Mouse (Mus musculus): Measurements from ENCODE around the gene Mrrf. TPM values are rescaled to one million over a fixed set of nuclear protein-coding genes. Genes with fewer than 3 reads are reported as not detected.
A peak's percentile ranks its signal among the peaks of the same experiment; 100 is the strongest.

Mrrf gene
- 38.6 and 41.7 TPM in 2 replicates for polyA plus RNA-seq (2015; fragmentation: Nextera tagmentation; extraction: Ambion mirVana)

- peak within 1 kb of the TSS; percentile 97 for H3K27ac ChIP-seq (ENCODE audit: low read length)
- peak within 1 kb of the TSS; percentile 81 for H3K4me2 ChIP-seq (ENCODE audit: low read depth, low read length)
- WGBS: under 1% methylated on average over 50 of the region's 50 CpGs
- peak within 1 kb of the TSS; percentile 65 for H3K4me3 ChIP-seq (ENCODE audit: low read length)
- no peaks in the 10 kb centered on the region for H3K9me3 ChIP-seq (replicated peaks; ENCODE audit: control insufficient read depth, low read length)
- no peaks in the 10 kb centered on the region for H3K27me3 ChIP-seq (ENCODE audit: control insufficient read depth, insufficient read depth, low read length)
- peaks cover 31% of the 10 kb centered on the region for H3K4me1 ChIP-seq (ENCODE audit: control insufficient read depth, insufficient read depth, low read length)
- peak; percentile 94 for ATAC-seq (replicated peaks; ENCODE audit: extremely low read depth, insufficient read depth, low FRiP score)
- H3K9ac ChIP-seq (ENCODE audit: low read length): peak within 1 kb of the TSS; percentile 87
- peaks cover 20% of the 10 kb centered on the region for H3K36me3 ChIP-seq (ENCODE audit: control insufficient read depth, insufficient read depth)
Observed at GRCm38 (mm10) chr2:36136300-36136941, at the start of gene Mrrf, which contains the start of gene Rbm18. TSS of gene Mrrf (plus strand) at chr2:36136389. TSS of gene Rbm18 (minus strand) at chr2:36136773.

GRCm38 (mm10) chr2:36089190-36089589 lies 47.0 kb upstream of the Mrrf start:
- Histone ChIP-seq H3K36me3 (ENCODE audit: control insufficient read depth, insufficient read depth) (no peaks in the 10 kb centered on the region), H3K4me2 (ENCODE audit: low read depth, low read length) (no peak overlapping the region), H3K27me3 (ENCODE audit: control insufficient read depth, insufficient read depth, low read length) (peaks cover 67% of the 10 kb centered on the region), H3K27ac (ENCODE audit: low read length) (no peak overlapping the region), H3K4me3 (ENCODE audit: low read length) (no peak overlapping the region), H3K4me1 (ENCODE audit: control insufficient read depth, insufficient read depth, low read length) (peaks cover 14% of the 10 kb centered on the region), H3K9ac (ENCODE audit: low read length) (no peak overlapping the region), H3K9me3 (replicated peaks; ENCODE audit: control insufficient read depth, low read length) (no peaks in the 10 kb centered on the region)
- ATAC-seq (replicated peaks; ENCODE audit: extremely low read depth, insufficient read depth, low FRiP score): no peak
- 56% methylated on average over 3 of the region's 3 CpGs for WGBS

- Histone ChIP-seq H3K27me3 (ENCODE audit: control insufficient read depth, insufficient read depth, low read length) (peaks cover 80% of the 10 kb centered on the region), H3K4me2 (ENCODE audit: low read depth, low read length) (peak overlapping the region; percentile 81), H3K4me1 (ENCODE audit: control insufficient read depth, insufficient read depth, low read length) (peaks cover 14% of the 10 kb centered on the region), H3K27ac (ENCODE audit: low read length) (no peak overlapping the region), H3K4me3 (ENCODE audit: low read length) (peak overlapping the region; percentile 57), H3K9me3 (replicated peaks; ENCODE audit: control insufficient read depth, low read length) (no peaks in the 10 kb centered on the region), H3K9ac (ENCODE audit: low read length) (0 out of 2 replicates have a peak overlapping the region, but pooled peaks have one; percentile 43), H3K36me3 (ENCODE audit: control insufficient read depth, insufficient read depth) (no peaks in the 10 kb centered on the region)
- peak; percentile 74 for ATAC-seq (replicated peaks; ENCODE audit: extremely low read depth, insufficient read depth, low FRiP score)
- 4% methylated on average over 70 of the region's 70 CpGs for WGBS
Observed at GRCm38 (mm10) chr2:36090853-36091741, 45.1 kb upstream of the Mrrf start.

- Histone ChIP-seq H3K36me3 (ENCODE audit: control insufficient read depth, insufficient read depth) (no peaks in the 10 kb centered on the region), H3K4me2 (ENCODE audit: low read depth, low read length) (no peak overlapping the region), H3K27me3 (ENCODE audit: control insufficient read depth, insufficient read depth, low read length) (peaks cover 87% of the 10 kb centered on the region), H3K9me3 (replicated peaks; ENCODE audit: control insufficient read depth, low read length) (no peaks in the 10 kb centered on the region), H3K4me1 (ENCODE audit: control insufficient read depth, insufficient read depth, low read length) (peaks cover 14% of the 10 kb centered on the region), H3K9ac (ENCODE audit: low read length) (no peak overlapping the region), H3K4me3 (ENCODE audit: low read length) (no peak overlapping the region), H3K27ac (ENCODE audit: low read length) (no peak overlapping the region)
- 19% methylated on average over 4 of the region's 4 CpGs for WGBS
- ATAC-seq (replicated peaks; ENCODE audit: extremely low read depth, insufficient read depth, low FRiP score): no peak
Observed at GRCm38 (mm10) chr2:36092748-36093147, 43.4 kb upstream of the Mrrf start.

GRCm38 (mm10) chr2:36093301-36093700 lies 42.9 kb upstream of the Mrrf start:
- no peak overlapping the region for H3K4me3 ChIP-seq (ENCODE audit: low read length)
- H3K27ac ChIP-seq (ENCODE audit: low read length): no peak overlapping the region
- H3K4me1 ChIP-seq (ENCODE audit: control insufficient read depth, insufficient read depth, low read length): peaks cover 14% of the 10 kb centered on the region
- no peak overlapping the region for H3K4me2 ChIP-seq (ENCODE audit: low read depth, low read length)
- H3K36me3 ChIP-seq (ENCODE audit: control insufficient read depth, insufficient read depth): no peaks in the 10 kb centered on the region
- no peak overlapping the region for H3K9ac ChIP-seq (ENCODE audit: low read length)
- no peak for ATAC-seq (replicated peaks; ENCODE audit: extremely low read depth, insufficient read depth, low FRiP score)
- H3K27me3 ChIP-seq (ENCODE audit: control insufficient read depth, insufficient read depth, low read length): peaks cover 90% of the 10 kb centered on the region
- no peaks in the 10 kb centered on the region for H3K9me3 ChIP-seq (replicated peaks; ENCODE audit: control insufficient read depth, low read length)
- WGBS: 25% methylated on average over 7 of the region's 7 CpGs

- H3K9ac ChIP-seq (ENCODE audit: low read length): no peak overlapping the region
- H3K27ac ChIP-seq (ENCODE audit: low read length): no peak overlapping the region
- H3K27me3 ChIP-seq (ENCODE audit: control insufficient read depth, insufficient read depth, low read length): peaks cover 94% of the 10 kb centered on the region
- no peaks in the 10 kb centered on the region for H3K36me3 ChIP-seq (ENCODE audit: control insufficient read depth, insufficient read depth)
- H3K4me2 ChIP-seq (ENCODE audit: low read depth, low read length): no peak overlapping the region
- no peak overlapping the region for H3K4me3 ChIP-seq (ENCODE audit: low read length)
- 15% methylated on average over 31 of the region's 31 CpGs for WGBS
- H3K4me1 ChIP-seq (ENCODE audit: control insufficient read depth, insufficient read depth, low read length): peaks cover 14% of the 10 kb centered on the region
- H3K9me3 ChIP-seq (replicated peaks; ENCODE audit: control insufficient read depth, low read length): no peaks in the 10 kb centered on the region
- ATAC-seq (replicated peaks; ENCODE audit: extremely low read depth, insufficient read depth, low FRiP score): no peak
Observed at GRCm38 (mm10) chr2:36093914-36094475, 42.2 kb upstream of the Mrrf start.

GRCm38 (mm10) chr2:36097129-36097815 lies 38.9 kb upstream of the Mrrf start:
- Histone ChIP-seq H3K36me3 (ENCODE audit: control insufficient read depth, insufficient read depth) (no peaks in the 10 kb centered on the region), H3K9ac (ENCODE audit: low read length) (no peak overlapping the region), H3K9me3 (replicated peaks; ENCODE audit: control insufficient read depth, low read length) (no peaks in the 10 kb centered on the region), H3K27me3 (ENCODE audit: control insufficient read depth, insufficient read depth, low read length) (peaks cover 95% of the 10 kb centered on the region), H3K4me2 (ENCODE audit: low read depth, low read length) (no peak overlapping the region), H3K4me1 (ENCODE audit: control insufficient read depth, insufficient read depth, low read length) (peaks cover 5% of the 10 kb centered on the region), H3K27ac (ENCODE audit: low read length) (no peak overlapping the region), H3K4me3 (ENCODE audit: low read length) (no peak overlapping the region)
- ATAC-seq (replicated peaks; ENCODE audit: extremely low read depth, insufficient read depth, low FRiP score): no peak
- 12% methylated on average over 18 of the region's 18 CpGs for WGBS

- no peak for ATAC-seq (replicated peaks; ENCODE audit: extremely low read depth, insufficient read depth, low FRiP score)
- Histone ChIP-seq H3K4me3 (ENCODE audit: low read length) (no peak overlapping the region), H3K9me3 (replicated peaks; ENCODE audit: control insufficient read depth, low read length) (no peaks in the 10 kb centered on the region), H3K36me3 (ENCODE audit: control insufficient read depth, insufficient read depth) (no peaks in the 10 kb centered on the region), H3K27ac (ENCODE audit: low read length) (no peak overlapping the region), H3K9ac (ENCODE audit: low read length) (no peak overlapping the region), H3K27me3 (ENCODE audit: control insufficient read depth, insufficient read depth, low read length) (peaks cover 98% of the 10 kb centered on the region), H3K4me2 (ENCODE audit: low read depth, low read length) (no peak overlapping the region), H3K4me1 (ENCODE audit: control insufficient read depth, insufficient read depth, low read length) (peaks cover 13% of the 10 kb centered on the region)
- WGBS: 18% methylated on average over 5 of the region's 5 CpGs
Observed at GRCm38 (mm10) chr2:36098021-36098420, 38.2 kb upstream of the Mrrf start.

Data from heart, embryonic 16.5 days (tissue).